Mouse (Mus musculus) 416B (cell line): ENCODE measurements around the gene Adam15.

Experiments used
- DNase-seq: peaks from one replicate; pipeline ENCODE4 v3.0.0; 2011; ENCODE audit warnings: low read depth

The Adam15 gene

GRCm38 (mm10) chr3:89296761-89297396, 52.9 kb downstream of the Adam15 start:
- DNase-seq, result peak; percentile 45

DNA sequence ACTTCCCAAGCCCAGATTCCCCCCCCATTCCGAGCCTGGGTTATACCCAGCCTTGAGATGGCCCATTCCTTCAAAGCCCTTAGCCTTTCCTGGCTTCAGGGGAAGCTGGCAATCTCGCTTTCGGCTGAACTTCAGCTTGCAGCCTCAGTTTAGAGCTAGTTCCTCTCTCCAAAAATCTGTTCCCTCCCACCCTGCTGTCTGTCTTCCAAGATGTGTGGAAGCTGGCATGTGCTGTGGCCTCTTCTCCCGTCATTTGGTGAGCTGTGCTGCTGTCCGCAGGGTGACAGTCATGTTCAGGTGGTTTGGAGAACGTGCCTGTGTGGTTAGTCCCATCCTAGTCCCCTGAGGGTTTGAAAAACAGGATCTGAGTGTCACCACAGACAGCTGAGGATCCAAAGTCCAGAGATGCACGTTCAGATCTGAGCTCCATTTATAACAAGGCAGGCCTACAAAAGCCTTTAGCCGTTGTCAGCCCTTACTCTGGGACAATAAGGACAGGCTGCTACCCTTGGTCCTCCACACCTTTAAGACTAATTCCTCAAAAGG, 54.0 kb downstream of the Adam15 start:
- no peak for DNase-seq

GRCm38 (mm10) chr3:89294195-89294594, 55.6 kb downstream of the Adam15 start:
- DNase-seq, result no peak

GRCm38 (mm10) chr3:89293247-89293918, 56.4 kb downstream of the Adam15 start:
- DNase-seq, result no peak

- DNase-seq, result no peak
These were observed 57.5 kb downstream of the Adam15 start for GRCm38 (mm10) chr3:89292303-89292702.

GRCm38 (mm10) chr3:89291874-89292273, 57.9 kb downstream of the Adam15 start:
- DNase-seq, result no peak
